Mouse (Mus musculus): ENCODE measurements around the gene Gckr. TPM values are rescaled to one million over a fixed set of nuclear protein-coding genes. Genes with fewer than 3 reads are reported as not detected.

Gene Gckr
- polyA plus RNA-seq, 1 experiment = not detected

GRCm38 (mm10) chr5:31255381-31255780 lies 41.9 kb upstream of the Gckr start:
- no peak overlapping the region for H3K27ac ChIP-seq (ENCODE audit: insufficient read depth, low read depth, low read length)
- H3K4me3 ChIP-seq (ENCODE audit: insufficient read depth, low read depth, low read length) = no peak overlapping the region
- peaks cover 6% of the 10 kb centered on the region; the same call in 1 of the 2 replicates for H3K4me1 ChIP-seq (ENCODE audit: control insufficient read depth, insufficient read depth, low read length)
- WGBS = 98% methylated on average over 2 of the region's 2 CpGs
- TF ChIP-seq CTCF (IDR thresholded peaks at IDR 0.05; ENCODE audit: insufficient read depth, low read depth, low read length) (no peak), POLR2A (IDR thresholded peaks at IDR 0.05; ENCODE audit: insufficient read depth, low read depth, low read length) (no peak)

GRCm38 (mm10) chr5:31255971-31256370 lies 41.3 kb upstream of the Gckr start:
- H3K4me1 ChIP-seq (ENCODE audit: control insufficient read depth, insufficient read depth, low read length) = peaks cover 6% of the 10 kb centered on the region; the same call in 1 of the 2 replicates
- TF ChIP-seq POLR2A (IDR thresholded peaks at IDR 0.05; ENCODE audit: insufficient read depth, low read depth, low read length) (no peak), CTCF (IDR thresholded peaks at IDR 0.05; ENCODE audit: insufficient read depth, low read depth, low read length) (no peak)
- 39% methylated on average over 2 of the region's 2 CpGs for WGBS
- H3K4me3 ChIP-seq (ENCODE audit: insufficient read depth, low read depth, low read length) = no peak overlapping the region
- no peak overlapping the region for H3K27ac ChIP-seq (ENCODE audit: insufficient read depth, low read depth, low read length)

GRCm38 (mm10) chr5:31257616-31258015 lies 39.6 kb upstream of the Gckr start:
- no peak for TF ChIP-seq CTCF (IDR thresholded peaks at IDR 0.05; ENCODE audit: insufficient read depth, low read depth, low read length)
- no peak for TF ChIP-seq POLR2A (IDR thresholded peaks at IDR 0.05; ENCODE audit: insufficient read depth, low read depth, low read length)
- no peaks in the 10 kb centered on the region for H3K4me1 ChIP-seq (ENCODE audit: control insufficient read depth, insufficient read depth, low read length)
- H3K27ac ChIP-seq (ENCODE audit: insufficient read depth, low read depth, low read length) = no peak overlapping the region
- no peak overlapping the region for H3K4me3 ChIP-seq (ENCODE audit: insufficient read depth, low read depth, low read length)
- 87% methylated on average over 11 of the region's 11 CpGs for WGBS

- no peak overlapping the region for H3K4me3 ChIP-seq (ENCODE audit: insufficient read depth, low read depth, low read length)
- H3K27ac ChIP-seq (ENCODE audit: insufficient read depth, low read depth, low read length) = no peak overlapping the region
- no peaks in the 10 kb centered on the region for H3K4me1 ChIP-seq (ENCODE audit: control insufficient read depth, insufficient read depth, low read length)
- no peak for TF ChIP-seq CTCF (IDR thresholded peaks at IDR 0.05; ENCODE audit: insufficient read depth, low read depth, low read length)
- TF ChIP-seq POLR2A (IDR thresholded peaks at IDR 0.05; ENCODE audit: insufficient read depth, low read depth, low read length) = no peak
- WGBS = 74% methylated on average over 7 of the region's 7 CpGs
Observed at GRCm38 (mm10) chr5:31266101-31266500, 31.1 kb upstream of the Gckr start.

- H3K4me3 ChIP-seq (ENCODE audit: insufficient read depth, low read depth, low read length) = no peak overlapping the region
- no peak for TF ChIP-seq CTCF (IDR thresholded peaks at IDR 0.05; ENCODE audit: insufficient read depth, low read depth, low read length)
- no peak for TF ChIP-seq POLR2A (IDR thresholded peaks at IDR 0.05; ENCODE audit: insufficient read depth, low read depth, low read length)
- no peak overlapping the region for H3K27ac ChIP-seq (ENCODE audit: insufficient read depth, low read depth, low read length)
- 50% methylated on average over 6 of the region's 6 CpGs for WGBS
- H3K4me1 ChIP-seq (ENCODE audit: control insufficient read depth, insufficient read depth, low read length) = no peaks in the 10 kb centered on the region
Observed at GRCm38 (mm10) chr5:31267686-31268085, 29.6 kb upstream of the Gckr start.

- TF ChIP-seq POLR2A (IDR thresholded peaks at IDR 0.05; ENCODE audit: insufficient read depth, low read depth, low read length) (no peak), CTCF (IDR thresholded peaks at IDR 0.05; ENCODE audit: insufficient read depth, low read depth, low read length) (no peak)
- WGBS = 91% methylated on average over 6 of the region's 6 CpGs
- Histone ChIP-seq H3K27ac (ENCODE audit: insufficient read depth, low read depth, low read length) (no peak overlapping the region), H3K4me3 (ENCODE audit: insufficient read depth, low read depth, low read length) (no peak overlapping the region), H3K4me1 (ENCODE audit: control insufficient read depth, insufficient read depth, low read length) (no peaks in the 10 kb centered on the region)
Observed at GRCm38 (mm10) chr5:31273018-31273417, 24.2 kb upstream of the Gckr start.

GRCm38 (mm10) chr5:31279245-31279988 lies 17.8 kb upstream of the Gckr start:
- TF ChIP-seq POLR2A (IDR thresholded peaks at IDR 0.05; ENCODE audit: insufficient read depth, low read depth, low read length) (no peak), CTCF (IDR thresholded peaks at IDR 0.05; ENCODE audit: insufficient read depth, low read depth, low read length) (no peak)
- no peaks in the 10 kb centered on the region; the same call in 1 of the 2 replicates for H3K4me1 ChIP-seq (ENCODE audit: control insufficient read depth, insufficient read depth, low read length)
- H3K4me3 ChIP-seq (ENCODE audit: insufficient read depth, low read depth, low read length) = no peak overlapping the region
- 87% methylated on average over 20 of the region's 20 CpGs for WGBS
- H3K27ac ChIP-seq (ENCODE audit: insufficient read depth, low read depth, low read length) = no peak overlapping the region

- WGBS = 78% methylated on average over 4 of the region's 4 CpGs
- no peak overlapping the region for H3K27ac ChIP-seq (ENCODE audit: insufficient read depth, low read depth, low read length)
- no peak for TF ChIP-seq POLR2A (IDR thresholded peaks at IDR 0.05; ENCODE audit: insufficient read depth, low read depth, low read length)
- TF ChIP-seq CTCF (IDR thresholded peaks at IDR 0.05; ENCODE audit: insufficient read depth, low read depth, low read length) = no peak
- peaks cover 9% of the 10 kb centered on the region; the same call in 1 of the 2 replicates for H3K4me1 ChIP-seq (ENCODE audit: control insufficient read depth, insufficient read depth, low read length)
- no peak overlapping the region for H3K4me3 ChIP-seq (ENCODE audit: insufficient read depth, low read depth, low read length)
Observed at GRCm38 (mm10) chr5:31288225-31288624, 9.0 kb upstream of the Gckr start.

GRCm38 (mm10) chr5:31288655-31289054 lies 8.6 kb upstream of the Gckr start:
- Histone ChIP-seq H3K27ac (ENCODE audit: insufficient read depth, low read depth, low read length) (no peak overlapping the region), H3K4me3 (ENCODE audit: insufficient read depth, low read depth, low read length) (no peak overlapping the region), H3K4me1 (ENCODE audit: control insufficient read depth, insufficient read depth, low read length) (peaks cover 9% of the 10 kb centered on the region; the same call in 1 of the 2 replicates)
- 31% methylated on average over 3 of the region's 3 CpGs for WGBS
- TF ChIP-seq POLR2A (IDR thresholded peaks at IDR 0.05; ENCODE audit: insufficient read depth, low read depth, low read length) (no peak), CTCF (IDR thresholded peaks at IDR 0.05; ENCODE audit: insufficient read depth, low read depth, low read length) (no peak)

Data from olfactory bulb, adult 2 months (tissue).